Mouse (Mus musculus): ENCODE measurements around the gene Syndig1.

DNA sequence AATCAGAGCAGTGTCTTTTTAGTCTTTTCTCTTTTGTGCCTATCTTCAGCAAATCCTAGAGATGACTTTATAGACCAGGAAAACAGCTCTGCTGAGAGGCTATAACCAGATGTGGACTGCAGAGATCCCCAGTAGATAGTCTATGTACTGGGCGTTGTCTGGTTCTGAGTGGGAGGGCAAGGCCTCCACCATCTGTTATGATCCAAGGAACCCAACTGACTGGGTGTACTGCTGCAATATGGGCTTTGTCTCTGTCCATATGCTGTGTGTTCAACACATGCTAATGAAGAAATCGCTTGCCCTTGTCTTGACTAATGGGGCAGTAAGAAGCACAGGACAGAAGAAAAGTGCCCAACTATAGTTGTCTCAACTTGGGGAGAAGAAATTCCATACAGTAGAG lies 23.8 kb upstream of the Syndig1 start:
- TF ChIP-seq CTCF (IDR thresholded peaks at IDR 0.05; ENCODE audit: control insufficient read depth, insufficient read depth, insufficient read length) (no peak), CEBPB (IDR thresholded peaks at IDR 0.05; ENCODE audit: low read depth) (no peak), MAX (IDR thresholded peaks at IDR 0.05) (no peak), USF1 (IDR thresholded peaks at IDR 0.05; ENCODE audit: low read depth) (no peak)

All from C2C12 (cell line).